Mouse (Mus musculus) liver, embryonic 14.5 days (tissue): ENCODE data around the gene Lrrc4.

Experiments used
- CTCF ChIP-seq: IDR thresholded peaks from 2 replicates; pipeline ENCODE4 v1.5.1; 2016; ENCODE audit warnings: antibody characterized with exemption, low read depth, control low read depth
- EP300 ChIP-seq: IDR thresholded peaks from 2 replicates; pipeline ENCODE4 v1.6.1; 2016; ENCODE audit warnings: antibody characterized with exemption, low read depth

DNA sequence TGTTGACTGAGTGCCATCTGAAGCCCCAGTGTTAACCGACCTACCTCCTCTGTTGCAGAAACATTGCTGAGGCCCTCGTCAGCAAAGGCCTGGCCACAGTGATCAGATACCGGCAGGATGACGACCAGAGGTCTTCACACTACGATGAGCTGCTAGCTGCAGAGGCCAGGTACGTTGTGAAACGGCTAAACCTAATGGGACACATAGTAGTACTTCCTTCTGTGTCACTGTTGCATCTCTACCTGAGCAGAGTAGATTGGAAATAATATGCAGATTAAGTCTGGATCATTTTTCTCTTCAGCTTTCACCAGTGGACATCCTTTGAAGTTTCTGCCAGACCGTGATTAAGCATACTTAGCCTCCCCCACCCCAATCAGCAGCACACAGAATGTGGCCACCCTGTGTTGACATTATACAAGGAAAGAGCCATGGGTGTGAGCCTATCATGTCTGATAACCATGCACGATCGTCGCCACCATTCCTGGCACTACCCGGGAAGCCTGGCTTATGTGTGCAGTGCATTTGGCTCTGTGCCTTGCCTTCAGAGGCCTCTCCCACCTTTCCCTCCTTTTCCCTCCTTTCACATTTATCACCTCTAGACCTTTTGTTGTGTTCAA, 124.5 kb downstream of the Lrrc4 start:
- TF ChIP-seq CTCF: no peak
- peak; percentile 88 for TF ChIP-seq EP300
